Mouse (Mus musculus) limb, embryonic 12.5 days (tissue): ENCODE results near the gene Tspo. TPM values are rescaled to one million over a fixed set of nuclear protein-coding genes. Genes with fewer than 3 reads are reported as not detected.

ENCODE experiments used
- ATAC-seq: fragments of 200-750 bp; cut with Nextera tagmentation; 2 replicates; pipeline ENCODE4 v1.8.0; 2017; ENCODE audit warnings: low read depth, moderate TSS enrichment; ENCODE audit not compliant: insufficient number of reproducible peaks, insufficient read depth, low FRiP score, low TSS enrichment
- H3K27ac ChIP-seq: fragments of 300-500 bp; sonication (generic); 2 replicates; pipeline ENCODE4 v1.5.1; 2016; ENCODE audit warnings: mild to moderate bottlenecking, moderate library complexity
- H3K27me3 ChIP-seq: fragments of 300-500 bp; sonication (generic); 2 replicates; pipeline ENCODE4 v1.6.1; 2016; ENCODE audit warnings: mild to moderate bottlenecking, moderate library complexity
- H3K36me3 ChIP-seq: fragments of 300-500 bp; sonication (generic); 2 replicates; pipeline ENCODE4 v1.6.1; 2016; ENCODE audit warnings: mild to moderate bottlenecking, moderate library complexity
- H3K4me1 ChIP-seq: fragments of 300-500 bp; sonication (generic); replicated peaks from 2 replicates; pipeline ENCODE4 v1.6.1; 2016
- H3K4me2 ChIP-seq: fragments of 300-500 bp; sonication (generic); 2 replicates; pipeline ENCODE4 v1.6.1; 2016; ENCODE audit warnings: mild to moderate bottlenecking, moderate library complexity
- H3K4me3 ChIP-seq: fragments of 300-500 bp; sonication (generic); replicated peaks from 2 replicates; pipeline ENCODE4 v1.5.1; 2016; ENCODE audit warnings: mild to moderate bottlenecking
- H3K9ac ChIP-seq: fragments of 300-500 bp; sonication (generic); replicated peaks from 2 replicates; pipeline ENCODE4 v1.6.1; 2016; ENCODE audit warnings: mild to moderate bottlenecking, moderate library complexity
- H3K9me3 ChIP-seq: fragments of 300-500 bp; sonication (generic); 2 replicates; pipeline ENCODE4 v1.6.1; 2016; ENCODE audit warnings: mild to moderate bottlenecking, moderate library complexity
- WGBS: fragments of 180-500 bp; shearing (Covaris S2); methylation state at CpG from one replicate; pipeline ENCODE4 v1.1.7; 2016; 5-methylcytosine and 5-hydroxymethylcytosine counted together
- polyA plus RNA-seq: library from polyadenylated mRNA; unstranded; fragments of >200 nt; fragmentation: Nextera tagmentation; extraction: Ambion mirVana; gene quantifications from 2 replicates; pipeline ENCODE4 v1.2.1, GENCODE M21; 2016

Gene Tspo
- polyA plus RNA-seq, 1 experiment from 2014 or later = 54.2 TPM

GRCm38 (mm10) chr15:83528892-83529291 lies 34.5 kb upstream of the Tspo start:
- H3K9me3 ChIP-seq = no peaks in the 10 kb centered on the region
- peaks cover 19% of the 10 kb centered on the region for H3K4me1 ChIP-seq
- WGBS = 56% methylated on average over 4 of the region's 4 CpGs
- no peak overlapping the region for H3K9ac ChIP-seq
- no peak overlapping the region for H3K27ac ChIP-seq
- H3K36me3 ChIP-seq = no peaks in the 10 kb centered on the region
- no peak overlapping the region for H3K4me2 ChIP-seq
- ATAC-seq = no peak
- H3K4me3 ChIP-seq = no peak overlapping the region
- peaks cover 62% of the 10 kb centered on the region for H3K27me3 ChIP-seq

GRCm38 (mm10) chr15:83529765-83530164 lies 33.6 kb upstream of the Tspo start:
- Histone ChIP-seq H3K9ac (no peak overlapping the region), H3K27me3 (peaks cover 53% of the 10 kb centered on the region), H3K36me3 (no peaks in the 10 kb centered on the region), H3K27ac (no peak overlapping the region), H3K4me3 (no peak overlapping the region), H3K4me1 (peaks cover 19% of the 10 kb centered on the region), H3K4me2 (no peak overlapping the region), H3K9me3 (no peaks in the 10 kb centered on the region)
- WGBS = 84% methylated on average over 5 of the region's 5 CpGs
- ATAC-seq = no peak

GRCm38 (mm10) chr15:83530233-83530632 lies 33.2 kb upstream of the Tspo start:
- Histone ChIP-seq H3K27ac (no peak overlapping the region), H3K27me3 (peaks cover 48% of the 10 kb centered on the region)

GRCm38 (mm10) chr15:83530688-83531087 lies 32.7 kb upstream of the Tspo start:
- peaks cover 16% of the 10 kb centered on the region for H3K4me1 ChIP-seq
- H3K27me3 ChIP-seq = peaks cover 44% of the 10 kb centered on the region
- H3K9ac ChIP-seq = no peak overlapping the region
- H3K4me2 ChIP-seq = no peak overlapping the region
- H3K4me3 ChIP-seq = no peak overlapping the region
- H3K36me3 ChIP-seq = no peaks in the 10 kb centered on the region
- 62% methylated on average over 6 of the region's 6 CpGs for WGBS
- no peaks in the 10 kb centered on the region for H3K9me3 ChIP-seq
- H3K27ac ChIP-seq = no peak overlapping the region
- ATAC-seq = no peak

More at GRCm38 (mm10) chr15:83530233-83530632, 33.2 kb upstream of the Tspo start:
- peaks cover 19% of the 10 kb centered on the region for H3K4me1 ChIP-seq
- H3K9me3 ChIP-seq = no peaks in the 10 kb centered on the region
- H3K9ac ChIP-seq = no peak overlapping the region
- H3K36me3 ChIP-seq = no peaks in the 10 kb centered on the region
- no peak for ATAC-seq
- H3K4me3 ChIP-seq = no peak overlapping the region
- no peak overlapping the region for H3K4me2 ChIP-seq
- 70% methylated on average over 9 of the region's 9 CpGs for WGBS

GRCm38 (mm10) chr15:83531961-83532469 lies 31.4 kb upstream of the Tspo start:
- 84% methylated on average over 5 of the region's 5 CpGs for WGBS

GRCm38 (mm10) chr15:83532606-83533005 lies 30.8 kb upstream of the Tspo start:
- ATAC-seq = no peak
- Histone ChIP-seq H3K36me3 (no peaks in the 10 kb centered on the region), H3K9me3 (no peaks in the 10 kb centered on the region), H3K27me3 (peaks cover 24% of the 10 kb centered on the region), H3K4me3 (no peak overlapping the region), H3K4me1 (no peaks in the 10 kb centered on the region), H3K4me2 (no peak overlapping the region), H3K27ac (no peak overlapping the region), H3K9ac (no peak overlapping the region)
- 72% methylated on average over 7 of the region's 7 CpGs for WGBS

More at GRCm38 (mm10) chr15:83531961-83532469, 31.4 kb upstream of the Tspo start:
- Histone ChIP-seq H3K9me3 (no peaks in the 10 kb centered on the region), H3K4me1 (peaks cover 5% of the 10 kb centered on the region; the same call in 1 of the 2 replicates), H3K27me3 (peaks cover 30% of the 10 kb centered on the region), H3K27ac (no peak overlapping the region), H3K4me3 (no peak overlapping the region), H3K4me2 (no peak overlapping the region), H3K36me3 (no peaks in the 10 kb centered on the region), H3K9ac (no peak overlapping the region)
- ATAC-seq = no peak

- no peak overlapping the region for H3K4me3 ChIP-seq
- no peak overlapping the region for H3K27ac ChIP-seq
- WGBS = 72% methylated on average over 17 of the region's 17 CpGs
- no peak; the same call in 1 of the 2 replicates for ATAC-seq
- no peaks in the 10 kb centered on the region for H3K9me3 ChIP-seq
- H3K36me3 ChIP-seq = no peaks in the 10 kb centered on the region
- H3K4me2 ChIP-seq = no peak overlapping the region
- no peak overlapping the region for H3K9ac ChIP-seq
- H3K4me1 ChIP-seq = no peaks in the 10 kb centered on the region
- H3K27me3 ChIP-seq = 0 out of 2 replicates have a peak, but pooled peaks cover 1% of the 10 kb centered on the region
Measured at GRCm38 (mm10) chr15:83534960-83535889, 28.2 kb upstream of the Tspo start.

GRCm38 (mm10) chr15:83535890-83536231 lies 27.5 kb upstream of the Tspo start:
- H3K4me3 ChIP-seq = no peak overlapping the region
- no peak for ATAC-seq
- H3K36me3 ChIP-seq = no peaks in the 10 kb centered on the region
- WGBS = 74% methylated on average over 6 of the region's 6 CpGs
- no peaks in the 10 kb centered on the region for H3K4me1 ChIP-seq
- H3K9me3 ChIP-seq = no peaks in the 10 kb centered on the region
- H3K4me2 ChIP-seq = no peak overlapping the region
- H3K27ac ChIP-seq = no peak overlapping the region
- H3K9ac ChIP-seq = no peak overlapping the region
- H3K27me3 ChIP-seq = no peaks in the 10 kb centered on the region

- Histone ChIP-seq H3K27me3 (no peaks in the 10 kb centered on the region), H3K9ac (no peak overlapping the region), H3K4me1 (no peaks in the 10 kb centered on the region), H3K4me3 (no peak overlapping the region), H3K36me3 (no peaks in the 10 kb centered on the region), H3K9me3 (no peaks in the 10 kb centered on the region), H3K4me2 (no peak overlapping the region), H3K27ac (no peak overlapping the region)
- WGBS = 97% methylated on average over 2 of the region's 2 CpGs
- no peak for ATAC-seq
Measured at GRCm38 (mm10) chr15:83538855-83539254, 24.5 kb upstream of the Tspo start.

- H3K27me3 ChIP-seq = no peaks in the 10 kb centered on the region
- H3K9me3 ChIP-seq = no peaks in the 10 kb centered on the region
- 75% methylated on average over 4 of the region's 4 CpGs for WGBS
- no peak overlapping the region for H3K27ac ChIP-seq
- H3K9ac ChIP-seq = no peak overlapping the region
- no peak for ATAC-seq
- no peaks in the 10 kb centered on the region for H3K36me3 ChIP-seq
- no peaks in the 10 kb centered on the region for H3K4me1 ChIP-seq
- H3K4me2 ChIP-seq = no peak overlapping the region
- no peak overlapping the region for H3K4me3 ChIP-seq
Measured at GRCm38 (mm10) chr15:83539905-83540304, 23.5 kb upstream of the Tspo start.

- Histone ChIP-seq H3K4me3 (no peak overlapping the region), H3K9me3 (no peaks in the 10 kb centered on the region), H3K9ac (no peak overlapping the region), H3K36me3 (peaks cover 17% of the 10 kb centered on the region), H3K27ac (no peak overlapping the region), H3K4me2 (no peak overlapping the region), H3K4me1 (no peaks in the 10 kb centered on the region), H3K27me3 (no peaks in the 10 kb centered on the region)
- ATAC-seq = no peak
- 83% methylated on average over 9 of the region's 9 CpGs for WGBS
Measured at GRCm38 (mm10) chr15:83541647-83542287, 21.6 kb upstream of the Tspo start.
